In the genomic region with DNA sequence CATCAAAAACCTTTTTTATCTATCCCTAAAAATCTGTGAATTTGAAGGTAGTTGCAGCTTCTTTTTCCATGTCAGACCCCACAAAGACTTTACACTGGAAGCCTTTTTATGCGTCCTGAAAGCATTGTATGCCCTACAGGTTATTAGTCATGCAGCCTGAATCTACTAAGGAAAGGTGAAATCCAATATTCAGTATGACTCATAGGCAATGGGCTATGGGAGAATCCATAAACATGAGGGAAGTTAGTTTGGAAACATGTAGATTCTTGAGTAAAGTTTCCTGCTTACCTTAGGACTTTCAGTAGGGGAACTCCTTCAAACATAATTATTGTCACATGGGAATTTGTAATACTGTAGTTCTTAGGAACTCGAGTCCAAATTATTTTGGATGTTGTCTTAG, we compare ENCODE assay signal across 29 mouse cellular contexts.
"Had no signal": no experiment of that assay in that cellular context is flagged by ENCODE, and none has a peak within 500 bp of the region (broad histone marks: within the 10 kb centered on the region; RNA-seq: fewer than 3 reads in every experiment).

No protein-coding gene starts in this region.

- DNase-seq: heart, postnatal 10 days; heart, postnatal 14 days; heart, postnatal 36 days; heart, postnatal 4 days; kidney, adult 11 months; kidney, adult 18-20 months; kidney, adult 2 months; kidney, adult 8-10 months; kidney, adult 9 months; kidney, postnatal 10 days; kidney, postnatal 14 days; kidney, postnatal 25 days; kidney, postnatal 36 days; kidney, postnatal 4 days; layer of hippocampus, adult 9-11 months; layer of hippocampus, postnatal 36 days had no signal

- ATAC-seq: hindbrain, embryonic 16.5 days; hindbrain, postnatal 0 days; inflammation-experienced regulatory T-cells, adult 6 months; intestine, embryonic 15.5 days; intestine, embryonic 16.5 days; intestine, postnatal 0 days had no signal

- H3K27me3 ChIP-seq: heart, embryonic 12.5 days; heart, embryonic 13.5 days; heart, embryonic 15.5 days; hindbrain, embryonic 12.5 days; hindbrain, embryonic 13.5 days; hindbrain, embryonic 15.5 days; intestine, embryonic 15.5 days; kidney, embryonic 15.5 days had no signal
